Mouse (Mus musculus) urinary bladder, postnatal 36 days (tissue): Measurements from ENCODE around the gene Oxct1.

Experiments used
- DNase-seq, 2 experiments: peaks; one replicate each; pipeline ENCODE4 v3.0.0; 2022; ENCODE audit warnings: low spot score in 2 of 2, mixed read lengths in 1 of 2

The Oxct1 gene

GRCm38 (mm10) chr15:4026231-4026773 is at the start of gene Oxct1:
TSS of gene Oxct1 (plus strand) at chr15:4026383.
- peak; percentile 76 to 88 for DNase-seq

- DNase-seq: no peak
Observed at GRCm38 (mm10) chr15:3978279-3978678, 47.9 kb upstream of the Oxct1 start.

- peak; percentile 81 to 88 for DNase-seq
Observed at GRCm38 (mm10) chr15:3979061-3979848, 46.9 kb upstream of the Oxct1 start, which contains the start of gene Fbxo4. TSS of gene Fbxo4 (minus strand) at chr15:3979573.

GRCm38 (mm10) chr15:3979871-3980270 is 46.3 kb upstream of the Oxct1 start:
- DNase-seq: no peak

- DNase-seq: no peak
Observed at GRCm38 (mm10) chr15:3982732-3983131, 43.5 kb upstream of the Oxct1 start.

GRCm38 (mm10) chr15:3984876-3985275 is 41.3 kb upstream of the Oxct1 start:
- DNase-seq: peak in 1 of 2 experiments; percentile 12

GRCm38 (mm10) chr15:3987981-3988380 is 38.2 kb upstream of the Oxct1 start:
- DNase-seq: no peak

- no peak for DNase-seq
Observed at GRCm38 (mm10) chr15:3994852-3995447, 31.2 kb upstream of the Oxct1 start.

- DNase-seq: peak; percentile 98 to 99
Observed at GRCm38 (mm10) chr15:3995448-3996266, 30.5 kb upstream of the Oxct1 start, which contains the start of gene AW549877. TSS of gene AW549877 (minus strand) at chr15:3995744.

- no peak for DNase-seq
Observed at GRCm38 (mm10) chr15:3996267-3997010, 29.7 kb upstream of the Oxct1 start.

GRCm38 (mm10) chr15:3999144-3999543 is 27.0 kb upstream of the Oxct1 start:
- DNase-seq: no peak

GRCm38 (mm10) chr15:4000536-4000935 is 25.6 kb upstream of the Oxct1 start:
- DNase-seq: no peak

- no peak for DNase-seq
Observed at GRCm38 (mm10) chr15:4013873-4014272, 12.3 kb upstream of the Oxct1 start.

- DNase-seq: no peak
Observed at GRCm38 (mm10) chr15:4020711-4021110, 5.5 kb upstream of the Oxct1 start.

GRCm38 (mm10) chr15:4023747-4024146 is 2.4 kb upstream of the Oxct1 start:
- DNase-seq: no peak

GRCm38 (mm10) chr15:4024726-4025507 is 1.3 kb upstream of the Oxct1 start:
- DNase-seq: no peak

GRCm38 (mm10) chr15:4025508-4025904 is 677 bp upstream of the Oxct1 start:
- no peak for DNase-seq

GRCm38 (mm10) chr15:4026831-4027584 is 825 bp downstream of the Oxct1 start:
- peak; percentile 71 to 83 for DNase-seq

GRCm38 (mm10) chr15:4027671-4028410 is 1.7 kb downstream of the Oxct1 start:
- no peak for DNase-seq
